Mouse (Mus musculus): ENCODE results near the gene Anxa4. TPM values are rescaled to one million over a fixed set of nuclear protein-coding genes. Genes with fewer than 3 reads are reported as not detected.

The Anxa4 gene
- 10 to 100 TPM; 36.4 to 36.5 TPM for total RNA-seq (2021)

- peak; percentile 80 for DNase-seq
These were observed at the start of gene Anxa4 for GRCm38 (mm10) chr6:86793021-86793815. Anxa4 (minus strand) TSS chr6:86793584.

- DNase-seq: no peak
These were observed 48.6 kb upstream of the Anxa4 start for GRCm38 (mm10) chr6:86841949-86842348.

- DNase-seq: no peak
These were observed 45.7 kb upstream of the Anxa4 start for GRCm38 (mm10) chr6:86839089-86839488.

- peak; percentile 88 for DNase-seq
These were observed 39.6 kb upstream of the Anxa4 start for GRCm38 (mm10) chr6:86832802-86833502.

- peak; percentile 62 for DNase-seq
These were observed 37.5 kb upstream of the Anxa4 start for GRCm38 (mm10) chr6:86830738-86831500.

GRCm38 (mm10) chr6:86829768-86830167 is 36.4 kb upstream of the Anxa4 start:
- DNase-seq: no peak

DNA sequence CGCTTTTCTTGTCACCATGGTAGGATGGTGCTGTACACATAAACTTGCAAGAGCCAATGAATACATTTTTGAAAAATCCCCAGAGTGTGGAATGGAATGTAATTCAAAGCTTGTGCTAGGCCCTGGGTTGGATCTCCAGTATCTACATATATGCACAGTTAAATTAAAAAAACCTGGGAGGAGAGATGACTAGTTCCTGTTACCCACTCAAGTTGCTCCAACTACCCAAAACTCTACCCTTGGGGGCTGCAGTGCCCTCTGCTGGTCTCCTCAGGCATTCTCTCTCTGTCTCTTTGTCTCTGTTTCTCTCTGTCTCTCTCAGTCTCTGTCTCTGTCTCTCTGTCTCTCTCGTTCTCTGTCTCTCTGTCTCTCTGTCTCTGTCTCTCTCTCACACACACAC is 34.0 kb upstream of the Anxa4 start:
- no peak for DNase-seq

GRCm38 (mm10) chr6:86824401-86824800 is 31.0 kb upstream of the Anxa4 start:
- no peak for DNase-seq

- peak; percentile 58 for DNase-seq
These were observed 30.4 kb upstream of the Anxa4 start for GRCm38 (mm10) chr6:86823824-86824223.

DNA sequence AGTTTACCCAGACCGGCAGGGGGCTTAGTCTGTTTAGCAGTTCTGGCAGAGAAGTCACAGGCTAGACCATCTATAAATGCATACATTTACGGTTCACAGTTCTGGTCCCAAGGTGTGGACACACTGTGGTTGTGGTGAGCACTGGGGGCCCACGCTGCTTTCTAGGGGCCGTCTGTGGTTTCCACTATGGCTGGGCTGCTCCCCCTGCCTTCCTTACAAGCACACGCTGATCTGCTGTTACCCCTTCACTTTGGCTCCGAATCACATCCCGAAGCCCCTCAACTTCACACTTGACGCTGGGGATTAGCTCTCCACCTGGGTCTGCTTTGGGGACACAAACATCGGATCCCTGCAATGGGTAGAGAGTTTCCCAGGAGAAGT is 29.7 kb upstream of the Anxa4 start:
- DNase-seq: no peak

DNA sequence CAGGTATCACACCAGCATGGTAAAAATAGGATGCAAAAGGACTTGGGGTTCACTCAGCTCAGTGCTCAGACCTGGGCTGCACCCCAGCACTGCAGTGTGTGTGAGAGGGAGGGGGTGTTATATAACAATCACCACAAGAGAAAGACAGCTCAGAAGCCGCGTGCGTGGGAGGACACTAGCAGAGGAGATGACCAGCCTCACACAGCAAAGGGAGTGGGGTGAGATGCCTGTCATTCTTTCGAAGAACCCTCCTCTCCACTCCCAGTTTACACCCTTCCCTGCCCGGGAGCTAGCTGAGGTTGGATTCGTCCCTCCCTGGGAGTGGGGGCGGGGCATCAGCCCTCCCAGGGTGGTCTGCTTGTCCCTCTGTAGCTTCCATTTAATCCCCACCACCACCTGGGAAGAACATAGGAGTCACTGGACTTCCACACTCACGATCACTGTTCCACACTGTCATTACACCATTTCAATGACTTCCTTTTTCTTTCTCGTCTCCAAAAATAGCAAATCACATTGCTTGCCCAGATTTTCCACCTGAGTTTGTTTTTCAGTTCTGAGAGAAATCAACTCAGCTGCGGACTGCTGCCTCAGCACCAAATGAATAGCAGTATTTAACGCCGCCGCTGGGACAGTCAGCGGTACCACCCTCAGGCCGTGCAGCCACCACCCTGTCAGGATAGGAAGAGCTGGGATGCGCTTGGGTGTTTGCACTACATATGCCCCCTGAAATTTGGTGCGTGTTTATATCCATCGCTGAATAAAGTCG is 29.1 kb upstream of the Anxa4 start:
- DNase-seq: peak; percentile 49

DNA sequence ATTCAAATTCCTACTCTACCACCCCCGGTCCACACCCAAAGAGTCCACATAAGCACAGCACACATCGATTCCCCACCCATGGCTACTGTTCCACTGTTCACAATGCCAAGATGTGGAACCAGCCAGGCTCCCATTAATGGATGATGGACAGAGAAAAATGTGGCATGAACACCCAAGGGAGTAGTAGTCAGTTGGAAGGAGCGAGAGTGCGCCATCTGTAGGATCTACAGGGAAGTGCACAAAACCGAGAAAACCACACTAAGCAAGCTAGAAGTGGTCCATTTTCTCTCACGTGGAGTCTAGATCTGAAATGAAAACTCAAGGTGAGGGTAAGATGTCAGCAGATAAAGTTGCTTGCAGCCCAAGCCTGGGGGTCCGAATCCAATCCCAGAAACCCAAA is 27.3 kb upstream of the Anxa4 start:
- DNase-seq: peak; percentile 27

DNA sequence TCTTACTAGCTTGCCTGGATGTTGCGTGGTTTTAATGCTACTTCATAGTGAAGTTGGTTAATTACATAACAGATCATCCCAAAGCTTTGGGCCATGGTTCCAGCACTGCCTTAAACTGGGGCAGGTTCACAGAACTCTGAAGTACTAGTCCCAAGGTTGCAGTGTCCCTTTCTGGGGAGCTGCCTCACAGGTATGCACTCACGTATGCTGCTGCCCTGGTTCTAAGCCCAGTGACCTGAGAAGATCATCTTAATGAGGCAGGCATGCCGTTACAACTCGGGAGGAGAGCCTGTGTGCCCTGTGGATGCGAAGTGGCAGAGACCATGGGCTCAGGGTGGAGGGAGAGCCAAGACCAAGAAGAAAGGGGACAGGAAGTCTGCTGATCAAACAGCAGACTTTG is 26.5 kb upstream of the Anxa4 start:
- no peak for DNase-seq

DNA sequence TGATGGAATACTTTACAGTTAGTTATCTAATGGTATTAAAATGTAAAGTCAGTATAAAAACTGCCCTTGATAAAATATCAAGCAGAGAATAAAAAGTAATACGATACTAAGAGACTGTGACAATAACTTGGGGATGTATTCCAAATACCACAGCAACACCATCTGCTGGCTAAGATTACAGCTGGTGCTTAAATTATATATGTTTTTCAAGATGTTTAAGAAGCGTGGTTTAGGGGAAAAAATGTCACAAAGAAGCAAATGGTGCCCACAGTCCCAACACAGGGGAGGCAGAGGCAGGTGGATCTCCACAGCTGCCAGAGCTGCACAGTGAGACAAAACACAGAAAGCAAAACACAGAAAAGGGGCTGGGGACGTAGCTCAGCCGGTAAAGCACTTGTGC is 25.5 kb upstream of the Anxa4 start:
- no peak for DNase-seq

DNA sequence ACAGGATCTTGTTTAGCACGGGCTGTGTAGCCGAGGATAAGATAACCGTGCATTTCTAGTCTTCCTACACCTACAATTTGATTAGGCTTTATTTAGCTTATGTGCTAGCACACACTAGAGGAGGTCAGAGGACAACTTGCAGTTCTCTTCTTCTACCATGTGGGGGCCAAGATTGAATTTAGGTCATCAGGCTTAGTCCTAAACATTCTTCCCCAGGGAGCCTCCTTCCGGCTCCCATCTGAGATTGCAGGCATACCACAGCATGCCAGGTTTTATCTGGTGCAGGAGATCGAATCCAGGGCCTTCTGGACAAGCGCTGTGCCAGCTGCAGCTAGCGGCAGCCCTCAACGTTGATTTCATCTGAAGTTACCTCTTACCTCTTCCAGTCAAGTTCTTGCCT is 23.2 kb upstream of the Anxa4 start:
- DNase-seq: peak; percentile 59

DNA sequence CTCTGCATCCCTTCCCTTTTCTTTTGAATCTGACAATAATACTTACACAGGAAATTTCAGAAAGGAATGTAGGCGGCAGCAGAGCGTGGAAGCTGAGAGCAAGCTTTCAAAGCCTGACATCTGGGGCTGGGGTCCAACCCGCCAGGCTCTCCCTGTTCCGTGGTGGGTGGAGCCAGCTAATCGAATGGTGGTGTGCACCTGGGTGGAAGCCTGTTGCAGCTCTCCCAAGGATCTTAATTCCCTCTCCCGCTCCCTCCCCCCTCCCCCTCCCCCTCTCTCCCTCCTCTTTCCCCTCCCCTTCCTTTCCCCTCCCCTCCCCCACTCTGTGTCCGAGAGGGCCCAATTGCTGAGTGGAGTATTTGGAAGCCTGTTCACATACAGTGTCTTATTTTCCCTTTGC is 22.1 kb upstream of the Anxa4 start:
- no peak for DNase-seq

DNA sequence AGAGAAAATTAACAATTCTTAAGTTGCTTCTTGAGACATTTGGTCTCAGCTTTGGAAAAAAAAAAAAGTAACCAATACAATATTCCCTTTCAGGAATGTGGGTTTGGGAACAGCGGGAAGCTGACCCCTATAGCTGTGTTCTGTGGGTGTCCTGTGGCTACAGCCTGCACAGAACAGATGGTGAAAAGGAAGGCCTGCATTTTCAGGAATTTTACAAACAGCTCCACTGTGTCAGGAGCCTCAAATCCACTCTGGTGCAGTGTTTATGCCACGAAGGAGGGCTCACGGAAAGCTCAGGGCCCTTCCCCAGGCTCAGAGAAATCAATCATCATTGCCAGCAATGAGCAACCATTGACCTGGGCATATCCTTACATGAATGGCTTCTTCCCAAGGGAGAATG is 21.5 kb upstream of the Anxa4 start:
- DNase-seq: no peak

GRCm38 (mm10) chr6:86813341-86813740 is 20.0 kb upstream of the Anxa4 start:
- peak; percentile 74 for DNase-seq

DNA sequence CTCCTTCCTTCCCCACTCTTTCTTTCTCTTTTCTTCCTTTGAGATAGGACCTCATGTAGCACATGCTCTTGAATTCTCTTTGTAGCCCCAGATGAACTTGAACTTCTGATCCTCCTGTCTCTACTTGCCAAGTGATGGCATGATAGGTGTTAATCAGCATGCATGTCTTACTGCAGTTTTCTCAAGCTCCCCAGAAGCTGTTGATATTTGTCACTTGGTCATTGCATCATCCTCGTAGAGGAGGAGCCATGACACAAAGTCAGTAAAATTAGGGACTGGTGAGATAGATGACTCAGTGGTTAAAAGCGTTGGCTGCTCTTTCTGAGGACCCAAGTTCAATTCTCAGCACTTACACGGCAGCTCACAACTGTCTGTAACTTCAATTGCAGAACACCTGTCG is 19.5 kb upstream of the Anxa4 start:
- DNase-seq: no peak

DNA sequence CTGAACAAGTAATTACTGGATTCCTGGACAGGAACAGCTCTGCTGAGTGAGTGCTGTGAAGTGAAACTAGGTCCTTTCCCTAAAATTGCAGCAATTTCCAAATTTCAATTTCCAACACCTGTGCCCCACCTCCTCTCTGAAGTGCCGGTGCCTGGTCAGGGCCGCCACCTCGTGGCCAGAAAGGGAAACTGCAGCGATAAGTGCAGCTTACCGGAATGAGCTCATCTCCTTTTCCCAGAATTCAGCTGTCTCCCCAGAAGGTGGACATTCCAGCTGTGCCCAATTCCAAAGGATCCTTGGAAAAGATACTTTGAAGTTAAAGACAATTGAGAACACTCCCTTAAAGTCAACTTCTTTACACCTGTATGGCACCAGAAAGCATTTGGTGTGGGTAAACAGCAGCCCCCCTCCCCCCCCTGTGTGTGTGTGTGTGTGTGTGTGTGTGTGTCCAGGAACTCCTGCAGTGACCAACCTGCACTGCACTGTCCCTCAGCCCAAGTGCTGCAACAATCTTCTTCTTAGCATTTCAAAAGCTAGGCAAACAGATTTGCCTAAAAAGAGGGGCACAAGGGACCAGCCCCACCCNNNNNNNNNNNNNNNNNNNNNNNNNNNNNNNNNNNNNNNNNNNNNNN is 13.2 kb upstream of the Anxa4 start:
- DNase-seq: peak; percentile 79

DNA sequence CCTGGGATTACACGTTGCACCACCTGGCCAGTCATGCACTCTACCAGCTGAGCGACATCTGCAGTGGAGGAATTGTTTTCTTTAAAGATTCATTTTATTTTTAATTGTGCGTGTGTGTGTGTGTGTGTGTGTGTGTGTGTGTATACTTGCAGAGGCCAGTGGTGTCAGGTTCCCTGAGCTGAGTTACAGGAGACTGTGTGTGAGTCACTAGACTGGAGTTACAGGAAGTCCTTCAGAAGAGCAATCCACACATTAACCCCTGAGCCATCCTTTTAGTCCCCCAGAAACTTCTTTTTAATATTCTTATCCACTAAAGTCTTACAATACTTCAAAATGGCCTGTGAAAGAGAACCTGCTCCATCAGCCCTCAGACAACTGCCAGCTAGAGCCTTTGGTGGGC is 11.3 kb upstream of the Anxa4 start:
- DNase-seq: no peak

DNA sequence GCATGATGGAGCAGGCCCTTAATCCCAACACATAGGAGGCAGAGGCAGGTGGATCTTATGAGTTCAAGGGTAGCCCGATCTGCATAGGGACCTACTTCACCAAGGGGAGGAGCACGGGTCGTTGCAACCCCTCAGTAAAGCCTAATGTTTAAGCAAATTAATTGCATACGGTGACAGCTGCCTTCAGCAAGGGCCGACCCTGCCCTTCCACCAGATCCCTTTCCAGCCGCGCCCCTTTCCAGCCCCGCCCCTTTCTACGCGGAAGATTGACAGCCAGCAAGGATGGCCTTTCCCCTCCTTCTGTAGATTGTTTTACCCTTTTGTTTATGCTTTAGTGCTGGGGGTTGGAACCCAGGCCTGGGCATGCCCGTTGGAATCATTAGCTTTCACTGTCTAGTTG is 8.0 kb upstream of the Anxa4 start:
- DNase-seq: no peak

Data from heart, postnatal 4 days (tissue).